Mouse (Mus musculus) forebrain, embryonic 11.5 days (tissue): ENCODE results near the gene Vars. TPM values are rescaled to one million over a fixed set of nuclear protein-coding genes. Genes with fewer than 3 reads are reported as not detected.

Source experiments
- ATAC-seq: fragments of 200-750 bp; cut with Nextera tagmentation; replicated peaks from 2 replicates; pipeline ENCODE4 v1.8.0; 2017; ENCODE audit warnings: moderate TSS enrichment; ENCODE audit not compliant: low FRiP score
- DNase-seq: peaks from one replicate; pipeline ENCODE4 v3.0.0-alpha.2; 2017; ENCODE audit warnings: low spot score
- H3K27ac ChIP-seq: fragments of 300-500 bp; sonication (generic); 2 replicates; pipeline ENCODE4 v1.5.1; 2014; ENCODE audit warnings: low read depth, low read length
- H3K27me3 ChIP-seq: fragments of 300-500 bp; sonication (generic); 2 replicates; pipeline ENCODE4 v1.6.1; 2014; ENCODE audit warnings: mild to moderate bottlenecking, low read length, mixed read lengths; ENCODE audit not compliant: control insufficient read depth, insufficient read depth
- H3K36me3 ChIP-seq: fragments of 300-500 bp; sonication (generic); 2 replicates; pipeline ENCODE4 v1.6.1; 2014; ENCODE audit warnings: mild to moderate bottlenecking, low read length, moderate library complexity, mixed read lengths; ENCODE audit not compliant: control insufficient read depth, insufficient read depth
- H3K4me1 ChIP-seq: fragments of 300-500 bp; sonication (generic); replicated peaks from 2 replicates; pipeline ENCODE4 v1.6.1; 2014; ENCODE audit warnings: low read length, mixed read lengths; ENCODE audit not compliant: control insufficient read depth, insufficient read depth
- H3K4me2 ChIP-seq: fragments of 300-500 bp; sonication (generic); 2 replicates; pipeline ENCODE4 v1.6.1; 2014; ENCODE audit warnings: low read depth, mild to moderate bottlenecking, low read length, moderate library complexity, mixed read lengths; ENCODE audit not compliant: severe bottlenecking
- H3K4me3 ChIP-seq: fragments of 300-500 bp; sonication (generic); 2 replicates; pipeline ENCODE4 v1.5.1; 2014; ENCODE audit warnings: low read depth, low read length
- H3K9ac ChIP-seq: fragments of 300-500 bp; sonication (generic); 2 replicates; pipeline ENCODE4 v1.6.1; 2014; ENCODE audit warnings: low read length
- H3K9me3 ChIP-seq: fragments of 300-500 bp; sonication (generic); 2 replicates; pipeline ENCODE4 v1.6.1; 2016; ENCODE audit warnings: low read length, mixed read lengths; ENCODE audit not compliant: control insufficient read depth
- WGBS: fragments of 180-500 bp; shearing (Covaris S2); extraction: QIAGEN DNeasy Blood & Tissue Kit; methylation state at CpG from one replicate; pipeline ENCODE4 v1.1.7; 2014; 5-methylcytosine and 5-hydroxymethylcytosine counted together
- polyA plus RNA-seq: library from polyadenylated mRNA; unstranded; fragments of >200 nt; fragmentation: Nextera tagmentation; extraction: Ambion mirVana; gene quantifications from 2 replicates; pipeline ENCODE4 v1.2.1, GENCODE M21; 2014

The Vars gene
- polyA plus RNA-seq, 1 experiment from 2014 or later, result 174 TPM

DNA sequence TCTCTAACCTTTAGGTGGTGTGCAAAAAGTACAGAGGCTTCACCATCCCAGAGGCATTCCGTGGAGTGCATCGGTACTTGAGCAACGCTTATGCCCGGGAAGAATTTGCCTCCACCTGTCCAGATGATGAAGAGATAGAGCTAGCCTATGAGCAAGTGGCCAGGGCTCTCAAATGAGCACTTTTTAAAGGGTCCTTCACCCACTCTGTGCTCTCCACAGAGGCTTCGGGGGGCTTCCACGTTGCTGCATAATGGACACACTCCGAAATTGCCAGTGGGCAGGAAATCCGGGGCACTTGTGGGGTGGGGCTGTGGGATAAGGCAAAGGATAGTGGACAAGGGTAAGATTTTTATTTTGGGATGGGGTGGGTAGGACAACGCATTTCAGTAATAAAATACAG lies 57.5 kb downstream of the Vars start:
- ATAC-seq (0 out of 2 replicates have a peak, but pooled peaks have one; percentile 1), DNase-seq (no peak)
- WGBS, result 78% methylated on average over 9 of the region's 9 CpGs
- Histone ChIP-seq H3K27ac (no peak overlapping the region; the same call in 1 of the 2 replicates), H3K4me3 (no peak overlapping the region; the same call in 1 of the 2 replicates), H3K27me3 (no peaks in the 10 kb centered on the region), H3K9me3 (no peaks in the 10 kb centered on the region; the same call in none of the 2 replicates), H3K4me1 (peaks cover 12% of the 10 kb centered on the region), H3K9ac (peak overlapping the region; percentile 23; the same call in 1 of the 2 replicates), H3K36me3 (peaks cover 18% of the 10 kb centered on the region), H3K4me2 (peak overlapping the region; percentile 73; the same call in 1 of the 2 replicates)

DNA sequence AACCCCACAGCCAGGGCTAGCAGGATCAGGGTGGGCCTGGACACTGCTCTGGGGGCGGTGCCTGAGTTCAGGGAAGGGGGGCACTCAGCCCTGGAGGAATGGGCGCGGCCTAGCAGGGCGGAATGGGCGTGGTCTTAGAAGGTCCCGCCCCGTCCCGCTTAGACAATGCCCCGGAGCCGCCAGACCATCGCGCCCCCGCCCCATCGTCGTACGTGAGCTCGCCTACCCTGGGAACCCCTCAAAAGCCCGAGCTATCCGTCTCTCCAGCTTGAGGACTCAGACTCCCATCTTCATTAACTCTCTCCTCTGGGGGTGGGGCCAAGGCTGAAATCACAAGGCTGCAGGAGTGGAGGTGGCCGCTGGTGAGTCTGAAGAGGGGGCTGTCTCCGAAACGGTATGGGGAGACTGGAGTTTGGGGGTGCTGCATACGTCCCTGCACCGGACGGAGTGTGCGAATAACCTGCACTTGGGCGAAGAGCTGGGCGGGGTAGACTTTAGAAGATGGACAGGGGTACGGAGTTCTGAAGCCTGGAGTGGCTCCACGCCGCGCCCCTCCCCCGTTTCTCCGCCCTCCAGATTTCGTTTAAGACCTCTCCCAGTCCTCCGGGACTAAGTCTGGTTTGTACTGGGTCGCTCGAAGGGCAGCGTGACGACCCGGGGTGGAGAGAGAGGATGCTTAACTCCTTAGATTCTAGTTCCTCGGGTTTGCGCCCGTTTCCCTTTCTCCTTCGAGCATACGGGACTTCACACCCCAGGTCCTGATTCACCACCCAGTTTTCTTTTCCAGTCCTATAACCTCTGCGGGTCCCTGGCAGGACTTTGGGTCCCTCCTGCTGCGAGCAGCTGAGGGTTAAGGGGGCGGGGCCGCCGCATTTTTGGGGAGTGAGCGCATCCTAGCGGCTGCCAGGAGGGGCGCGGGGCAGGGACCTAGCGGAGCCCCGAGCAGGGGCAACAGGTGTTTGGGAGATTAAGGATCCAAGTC lies 58.4 kb downstream of the Vars start, which contains the start of gene Ddah2:
Ddah2 (plus strand) TSS at position 125 of the 982 bp plus-strand sequence.
- ATAC-seq, result peak; percentile 91
- DNase-seq, result peak; percentile 97
- Histone ChIP-seq H3K4me3 (peak within 1 kb of the TSS; percentile 64), H3K27me3 (peaks cover 3% of the 10 kb centered on the region; the same call in 1 of the 2 replicates), H3K4me1 (peaks cover 12% of the 10 kb centered on the region), H3K36me3 (peaks cover 15% of the 10 kb centered on the region; the same call in 1 of the 2 replicates), H3K9ac (peak within 1 kb of the TSS; percentile 72), H3K4me2 (peak within 1 kb of the TSS; percentile 73), H3K9me3 (no peaks in the 10 kb centered on the region; the same call in 1 of the 2 replicates), H3K27ac (peak within 1 kb of the TSS; percentile 74)
- under 1% methylated on average over 56 of the region's 57 CpGs for WGBS

- no peaks in the 10 kb centered on the region for H3K9me3 ChIP-seq
- peaks cover 13% of the 10 kb centered on the region; the same call in 1 of the 2 replicates for H3K36me3 ChIP-seq
- ATAC-seq (no peak), DNase-seq (no peak)
- peak overlapping the region; percentile 73 for H3K4me2 ChIP-seq
- peaks cover 3% of the 10 kb centered on the region; the same call in 1 of the 2 replicates for H3K27me3 ChIP-seq
- peak overlapping the region; percentile 72 for H3K9ac ChIP-seq
- no peak overlapping the region for H3K27ac ChIP-seq
- peak overlapping the region; percentile 64 for H3K4me3 ChIP-seq
- H3K4me1 ChIP-seq, result peaks cover 17% of the 10 kb centered on the region
- 31% methylated on average over 14 of the region's 14 CpGs for WGBS
These were observed 59.3 kb downstream of the Vars start for GRCm38 (mm10) chr17:35060071-35060470.

DNA sequence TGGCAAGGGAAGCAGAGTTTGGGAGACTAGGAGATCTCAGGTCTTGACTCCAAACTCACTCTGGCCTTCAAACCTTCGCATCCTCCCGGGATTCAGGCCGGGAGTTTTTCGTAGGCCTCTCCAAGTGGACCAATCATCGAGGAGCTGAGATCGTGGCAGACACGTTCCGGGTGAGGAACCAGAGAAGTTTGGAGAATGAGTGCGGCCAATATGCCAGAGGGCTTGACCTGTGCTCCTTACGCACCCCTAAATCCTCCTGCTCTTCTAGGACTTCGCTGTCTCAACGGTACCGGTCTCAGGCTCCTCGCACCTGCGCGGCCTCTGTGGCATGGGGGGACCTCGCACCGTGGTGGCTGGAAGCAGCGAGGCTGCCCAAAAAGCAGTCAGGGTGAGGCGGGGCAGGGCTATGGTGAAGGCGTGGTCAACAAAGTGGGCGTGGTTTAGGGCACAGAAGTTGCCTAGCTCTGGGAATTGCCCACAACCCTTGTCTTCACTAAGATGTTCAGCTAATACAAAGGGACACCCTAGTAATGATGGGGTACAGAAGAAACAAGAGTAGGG lies 60.0 kb downstream of the Vars start:
- peaks cover 6% of the 10 kb centered on the region; the same call in 1 of the 2 replicates for H3K27me3 ChIP-seq
- no peak overlapping the region for H3K27ac ChIP-seq
- no peak for DNase-seq
- H3K4me1 ChIP-seq, result peaks cover 17% of the 10 kb centered on the region
- H3K9me3 ChIP-seq, result no peaks in the 10 kb centered on the region
- H3K36me3 ChIP-seq, result peaks cover 11% of the 10 kb centered on the region; the same call in 1 of the 2 replicates
- H3K4me2 ChIP-seq, result peak overlapping the region; percentile 73; the same call in 1 of the 2 replicates
- peak overlapping the region; percentile 64 for H3K4me3 ChIP-seq
- H3K9ac ChIP-seq, result peak overlapping the region; percentile 72; the same call in 1 of the 2 replicates
- no peak for ATAC-seq
- 63% methylated on average over 22 of the region's 22 CpGs for WGBS

DNA sequence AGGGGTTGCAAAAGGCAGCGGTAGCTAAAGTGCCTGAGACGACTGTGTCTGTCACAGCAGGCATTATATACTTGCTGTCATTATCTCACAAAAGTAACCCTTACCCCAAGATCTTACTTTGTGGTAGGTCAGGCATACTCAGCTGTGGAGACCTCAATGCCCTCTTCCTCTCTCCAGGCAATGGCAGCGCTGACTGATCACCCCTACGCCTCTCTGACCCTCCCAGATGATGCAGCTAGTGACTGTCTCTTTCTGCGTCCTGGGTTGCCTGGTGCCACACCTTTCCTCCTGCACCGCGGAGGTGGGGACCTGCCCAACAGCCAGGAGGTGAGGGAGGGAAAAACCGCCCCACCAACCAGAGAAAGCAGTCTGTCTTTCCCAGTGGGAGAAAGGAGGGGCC lies 60.5 kb downstream of the Vars start:
- Histone ChIP-seq H3K4me2 (no peak overlapping the region), H3K27me3 (peaks cover 10% of the 10 kb centered on the region), H3K9ac (no peak overlapping the region), H3K27ac (no peak overlapping the region), H3K4me1 (peaks cover 17% of the 10 kb centered on the region), H3K4me3 (no peak overlapping the region), H3K36me3 (peaks cover 8% of the 10 kb centered on the region; the same call in 1 of the 2 replicates), H3K9me3 (no peaks in the 10 kb centered on the region)
- DNase-seq (peak; percentile 45), ATAC-seq (no peak)
- 88% methylated on average over 8 of the region's 8 CpGs for WGBS

- 93% methylated on average over 3 of the region's 3 CpGs for WGBS
- Histone ChIP-seq H3K4me2 (no peak overlapping the region), H3K36me3 (peaks cover 7% of the 10 kb centered on the region; the same call in 1 of the 2 replicates), H3K9ac (no peak overlapping the region), H3K4me1 (peaks cover 17% of the 10 kb centered on the region), H3K27me3 (peaks cover 14% of the 10 kb centered on the region), H3K27ac (no peak overlapping the region), H3K9me3 (no peaks in the 10 kb centered on the region), H3K4me3 (no peak overlapping the region)
- ATAC-seq, result no peak
- no peak for DNase-seq
These were observed 62.7 kb downstream of the Vars start for GRCm38 (mm10) chr17:35063466-35063865.

- no peak overlapping the region for H3K9ac ChIP-seq
- H3K36me3 ChIP-seq, result peaks cover 7% of the 10 kb centered on the region; the same call in 1 of the 2 replicates
- WGBS, result 34% methylated on average over 10 of the region's 10 CpGs
- H3K27ac ChIP-seq, result no peak overlapping the region
- no peak overlapping the region for H3K4me3 ChIP-seq
- DNase-seq (no peak), ATAC-seq (no peak)
- peaks cover 14% of the 10 kb centered on the region for H3K4me1 ChIP-seq
- no peaks in the 10 kb centered on the region for H3K9me3 ChIP-seq
- peak overlapping the region; percentile 37; the same call in 1 of the 2 replicates for H3K4me2 ChIP-seq
- H3K27me3 ChIP-seq, result peaks cover 14% of the 10 kb centered on the region
These were observed 63.6 kb downstream of the Vars start for GRCm38 (mm10) chr17:35064378-35064877.
